Mouse (Mus musculus) forebrain, embryonic 11.5 days (tissue): ENCODE results near the gene Spock1. TPM values are rescaled to one million over a fixed set of nuclear protein-coding genes. Genes with fewer than 3 reads are reported as not detected.

Source experiments
- ATAC-seq: fragments of 200-750 bp; cut with Nextera tagmentation; replicated peaks from 2 replicates; pipeline ENCODE4 v1.8.0; 2017; ENCODE audit warnings: moderate TSS enrichment; ENCODE audit not compliant: low FRiP score
- DNase-seq: peaks from one replicate; pipeline ENCODE4 v3.0.0-alpha.2; 2017; ENCODE audit warnings: low spot score
- H3K27ac ChIP-seq: fragments of 300-500 bp; sonication (generic); 2 replicates; pipeline ENCODE4 v1.5.1; 2014; ENCODE audit warnings: low read depth, low read length
- H3K27me3 ChIP-seq: fragments of 300-500 bp; sonication (generic); 2 replicates; pipeline ENCODE4 v1.6.1; 2014; ENCODE audit warnings: mild to moderate bottlenecking, low read length, mixed read lengths; ENCODE audit not compliant: control insufficient read depth, insufficient read depth
- H3K36me3 ChIP-seq: fragments of 300-500 bp; sonication (generic); 2 replicates; pipeline ENCODE4 v1.6.1; 2014; ENCODE audit warnings: mild to moderate bottlenecking, low read length, moderate library complexity, mixed read lengths; ENCODE audit not compliant: control insufficient read depth, insufficient read depth
- H3K4me1 ChIP-seq: fragments of 300-500 bp; sonication (generic); replicated peaks from 2 replicates; pipeline ENCODE4 v1.6.1; 2014; ENCODE audit warnings: low read length, mixed read lengths; ENCODE audit not compliant: control insufficient read depth, insufficient read depth
- H3K4me2 ChIP-seq: fragments of 300-500 bp; sonication (generic); 2 replicates; pipeline ENCODE4 v1.6.1; 2014; ENCODE audit warnings: low read depth, mild to moderate bottlenecking, low read length, moderate library complexity, mixed read lengths; ENCODE audit not compliant: severe bottlenecking
- H3K4me3 ChIP-seq: fragments of 300-500 bp; sonication (generic); 2 replicates; pipeline ENCODE4 v1.5.1; 2014; ENCODE audit warnings: low read depth, low read length
- H3K9ac ChIP-seq: fragments of 300-500 bp; sonication (generic); 2 replicates; pipeline ENCODE4 v1.6.1; 2014; ENCODE audit warnings: low read length
- H3K9me3 ChIP-seq: fragments of 300-500 bp; sonication (generic); 2 replicates; pipeline ENCODE4 v1.6.1; 2016; ENCODE audit warnings: low read length, mixed read lengths; ENCODE audit not compliant: control insufficient read depth
- WGBS: fragments of 180-500 bp; shearing (Covaris S2); extraction: QIAGEN DNeasy Blood & Tissue Kit; methylation state at CpG from one replicate; pipeline ENCODE4 v1.1.7; 2014; 5-methylcytosine and 5-hydroxymethylcytosine counted together
- polyA plus RNA-seq: library from polyadenylated mRNA; unstranded; fragments of >200 nt; fragmentation: Nextera tagmentation; extraction: Ambion mirVana; gene quantifications from 2 replicates; pipeline ENCODE4 v1.2.1, GENCODE M21; 2014

The Spock1 gene
- 3.4 and 4.0 TPM in 2 replicates for polyA plus RNA-seq

DNA sequence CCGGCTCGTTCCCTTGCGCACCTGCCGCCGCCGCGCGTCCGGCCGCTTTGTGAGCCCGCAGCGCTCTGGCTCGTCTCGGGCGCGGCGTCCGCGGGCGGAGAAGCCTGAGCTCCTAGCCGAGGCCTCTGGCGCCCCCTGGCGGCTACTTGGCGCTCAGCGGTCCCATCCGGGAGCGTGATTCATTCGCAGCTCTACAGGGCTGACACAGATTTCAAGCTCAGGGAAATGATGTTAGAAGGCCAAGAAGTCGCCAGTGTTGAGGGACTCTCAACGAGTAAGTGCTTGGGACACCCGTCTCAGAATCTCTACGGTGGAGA lies at the start of gene Spock1:
Gene Spock1 (minus strand): TSS at position 67 of the 317 bp plus-strand sequence.
- no peak within 1 kb of the TSS for H3K27ac ChIP-seq

DNA sequence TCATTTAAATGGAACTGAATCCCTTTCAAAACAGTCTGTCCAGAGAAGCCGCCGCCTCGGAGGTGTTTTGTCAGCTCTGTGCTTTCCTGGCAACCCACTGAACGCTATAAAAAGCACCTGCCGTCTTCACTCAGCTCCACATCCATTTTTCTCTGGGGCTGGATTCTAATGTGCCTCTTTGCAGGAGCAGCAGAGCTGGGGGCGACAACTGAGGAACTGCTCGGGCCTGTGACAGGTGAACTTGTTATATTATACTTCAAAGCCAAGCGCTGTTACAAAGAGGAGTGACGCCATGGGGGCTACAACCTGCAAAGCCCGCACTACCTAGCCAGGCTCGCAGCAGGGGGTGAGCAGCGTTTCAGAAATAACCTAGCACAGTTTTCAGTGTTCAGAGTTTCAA lies 42.0 kb upstream of the Spock1 start:
- H3K9me3 ChIP-seq: no peaks in the 10 kb centered on the region
- ATAC-seq (no peak), DNase-seq (no peak)
- no peak overlapping the region for H3K4me2 ChIP-seq
- no peaks in the 10 kb centered on the region for H3K4me1 ChIP-seq
- 88% methylated on average over 12 of the region's 12 CpGs for WGBS
- H3K4me3 ChIP-seq: no peak overlapping the region
- no peak overlapping the region for H3K27ac ChIP-seq
- no peaks in the 10 kb centered on the region for H3K36me3 ChIP-seq
- H3K27me3 ChIP-seq: no peaks in the 10 kb centered on the region
- H3K9ac ChIP-seq: no peak overlapping the region

More for the DNA sequence above, at the start of gene Spock1:
- peak; percentile 66; the same call in 1 of the 2 replicates for ATAC-seq
- peak; percentile 95 for DNase-seq
- H3K9ac ChIP-seq: peak within 1 kb of the TSS; percentile 51
- H3K27me3 ChIP-seq: peaks cover 18% of the 10 kb centered on the region
- H3K9me3 ChIP-seq: no peaks in the 10 kb centered on the region
- peak within 1 kb of the TSS; percentile 46 for H3K4me3 ChIP-seq
- no peaks in the 10 kb centered on the region for H3K36me3 ChIP-seq
- peak within 1 kb of the TSS; percentile 94 for H3K4me2 ChIP-seq
- under 1% methylated on average over 32 of the region's 32 CpGs for WGBS
- peaks cover 6% of the 10 kb centered on the region; the same call in 1 of the 2 replicates for H3K4me1 ChIP-seq

DNA sequence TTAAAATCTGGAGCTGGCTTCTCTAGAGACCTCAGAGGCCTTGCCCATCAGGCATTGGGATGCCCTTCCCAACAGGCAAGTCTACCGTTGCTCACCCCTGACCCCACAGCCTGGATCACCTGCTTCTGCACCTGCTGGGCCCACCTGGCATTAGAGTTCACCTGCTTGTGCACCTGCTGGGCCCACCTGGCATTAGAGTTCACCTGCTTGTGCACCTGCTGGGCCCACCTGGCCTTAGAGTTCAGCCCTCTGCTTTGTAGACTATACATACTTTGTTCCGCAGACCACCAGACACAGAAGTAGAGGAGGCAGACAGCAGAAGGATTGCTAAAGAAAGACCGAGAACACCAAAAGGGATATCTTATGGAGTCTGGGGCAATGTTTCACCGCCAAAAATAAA lies 41.4 kb upstream of the Spock1 start:
- Histone ChIP-seq H3K27ac (no peak overlapping the region), H3K4me1 (no peaks in the 10 kb centered on the region), H3K9ac (no peak overlapping the region), H3K9me3 (no peaks in the 10 kb centered on the region), H3K4me3 (no peak overlapping the region), H3K36me3 (no peaks in the 10 kb centered on the region), H3K27me3 (no peaks in the 10 kb centered on the region), H3K4me2 (no peak overlapping the region)
- WGBS: 93% methylated on average over 4 of the region's 4 CpGs
- no peak for DNase-seq
- ATAC-seq: no peak

DNA sequence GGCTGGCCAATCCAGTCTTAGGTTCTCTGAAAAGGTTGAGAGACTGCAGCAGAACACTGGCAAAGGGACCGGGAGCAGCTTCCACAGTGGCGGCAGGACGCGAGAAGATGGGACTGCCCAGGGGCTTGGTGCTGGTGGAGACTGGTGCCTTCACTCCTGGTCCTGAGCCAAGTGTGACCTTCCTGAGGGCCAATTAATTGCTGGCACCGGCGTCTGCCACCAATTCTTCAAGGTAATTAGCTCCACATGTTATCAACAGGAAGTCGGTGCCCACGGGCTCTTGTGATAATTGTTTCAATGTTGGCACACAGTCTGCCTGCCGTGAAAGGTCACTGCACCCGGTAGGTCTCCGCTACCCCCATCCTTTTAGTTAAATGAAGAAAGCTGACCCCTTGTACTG lies 37.1 kb upstream of the Spock1 start:
- H3K27ac ChIP-seq: no peak overlapping the region
- H3K4me3 ChIP-seq: no peak overlapping the region
- H3K4me1 ChIP-seq: no peaks in the 10 kb centered on the region
- DNase-seq (no peak), ATAC-seq (no peak)
- H3K4me2 ChIP-seq: no peak overlapping the region
- no peaks in the 10 kb centered on the region for H3K27me3 ChIP-seq
- no peaks in the 10 kb centered on the region for H3K9me3 ChIP-seq
- no peaks in the 10 kb centered on the region for H3K36me3 ChIP-seq
- 67% methylated on average over 11 of the region's 11 CpGs for WGBS
- H3K9ac ChIP-seq: no peak overlapping the region

DNA sequence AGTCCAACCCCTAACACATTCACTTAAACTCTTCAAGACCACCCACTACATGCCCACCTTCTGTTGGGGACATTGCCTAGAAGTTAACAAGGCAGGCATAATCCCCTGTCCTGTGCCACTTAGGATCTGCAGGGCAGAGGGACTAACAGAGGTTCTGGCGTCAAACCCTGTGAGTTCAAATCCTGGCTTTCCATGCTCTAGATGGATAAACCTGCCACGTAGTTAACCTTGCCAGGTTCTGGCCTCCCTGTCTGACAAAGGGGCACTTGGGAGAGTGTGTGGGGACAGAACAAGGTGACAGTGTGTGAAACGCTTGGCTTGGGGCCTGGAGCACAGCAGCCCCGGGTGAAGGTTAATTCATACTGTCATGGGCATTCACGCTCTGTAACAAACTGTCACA lies 36.3 kb upstream of the Spock1 start:
- Histone ChIP-seq H3K4me3 (no peak overlapping the region), H3K4me1 (no peaks in the 10 kb centered on the region), H3K4me2 (no peak overlapping the region), H3K27me3 (no peaks in the 10 kb centered on the region), H3K9ac (no peak overlapping the region), H3K36me3 (no peaks in the 10 kb centered on the region), H3K9me3 (no peaks in the 10 kb centered on the region), H3K27ac (no peak overlapping the region)
- no peak for DNase-seq
- WGBS: 84% methylated on average over 5 of the region's 5 CpGs
- no peak for ATAC-seq

DNA sequence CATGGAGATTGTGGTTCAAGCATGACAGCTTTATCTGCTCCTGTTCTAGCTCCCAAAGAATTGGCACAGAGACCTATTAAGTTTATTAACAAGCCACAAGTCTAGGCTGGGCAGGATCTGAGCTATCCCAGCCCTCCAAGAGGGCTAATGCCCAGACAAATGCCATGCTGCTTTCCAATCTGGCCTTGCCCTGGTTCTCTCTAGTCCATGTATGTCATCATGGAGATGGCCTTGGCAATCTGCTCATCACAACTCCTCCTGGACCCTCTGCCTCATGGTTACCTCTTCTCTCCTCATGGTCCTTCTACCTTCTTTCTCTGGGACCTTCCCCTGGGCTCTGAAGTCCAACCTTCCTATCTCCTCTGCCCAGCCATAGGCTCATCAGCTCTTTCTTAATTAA lies 35.8 kb upstream of the Spock1 start:
- no peaks in the 10 kb centered on the region for H3K27me3 ChIP-seq
- no peaks in the 10 kb centered on the region for H3K9me3 ChIP-seq
- H3K9ac ChIP-seq: no peak overlapping the region
- ATAC-seq (no peak), DNase-seq (no peak)
- H3K4me2 ChIP-seq: no peak overlapping the region
- H3K27ac ChIP-seq: no peak overlapping the region
- no peak overlapping the region for H3K4me3 ChIP-seq
- no peaks in the 10 kb centered on the region for H3K36me3 ChIP-seq
- H3K4me1 ChIP-seq: no peaks in the 10 kb centered on the region

DNA sequence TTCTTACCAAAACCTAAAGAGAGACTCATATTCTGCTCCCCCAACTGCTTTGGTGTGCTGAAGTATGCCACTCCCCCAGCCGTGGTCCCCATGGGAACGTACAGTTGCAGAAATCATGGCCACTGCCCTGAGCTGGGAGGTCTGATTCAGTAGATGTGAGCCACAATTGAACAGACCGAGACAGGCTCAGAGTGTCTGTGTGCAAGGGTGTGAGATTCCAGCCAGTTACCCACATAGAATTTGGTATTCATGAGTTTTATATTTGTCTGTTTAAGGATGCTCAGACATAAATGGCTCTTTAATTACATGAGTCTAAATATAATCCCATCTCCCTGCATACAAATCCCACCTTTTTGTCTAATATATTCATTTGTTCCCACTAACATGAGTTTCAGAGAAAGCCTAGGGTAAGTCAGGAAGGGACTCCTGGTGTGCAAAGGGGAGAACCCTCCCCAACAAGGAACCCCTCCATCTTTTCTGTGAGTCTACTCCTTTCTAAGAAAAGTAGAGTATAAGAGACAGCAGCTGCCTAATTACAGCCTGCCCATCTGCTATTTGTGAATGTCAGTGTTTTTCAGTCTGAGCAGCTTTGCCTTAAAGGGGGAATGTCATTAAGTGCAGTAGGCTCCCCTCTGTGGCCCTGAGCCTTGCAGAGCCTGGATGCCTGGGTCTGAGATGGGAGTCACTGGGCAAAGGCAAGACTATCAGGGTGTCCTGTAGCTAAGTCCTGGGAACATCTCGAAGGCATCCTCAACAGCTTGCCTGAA lies 29.5 kb upstream of the Spock1 start:
- Histone ChIP-seq H3K27me3 (no peaks in the 10 kb centered on the region), H3K4me1 (0 out of 2 replicates have a peak, but pooled peaks cover 1% of the 10 kb centered on the region), H3K27ac (no peak overlapping the region), H3K4me3 (no peak overlapping the region), H3K9ac (no peak overlapping the region), H3K36me3 (no peaks in the 10 kb centered on the region), H3K4me2 (no peak overlapping the region), H3K9me3 (no peaks in the 10 kb centered on the region)
- WGBS: 83% methylated on average over 4 of the region's 4 CpGs
- DNase-seq (no peak), ATAC-seq (no peak)

DNA sequence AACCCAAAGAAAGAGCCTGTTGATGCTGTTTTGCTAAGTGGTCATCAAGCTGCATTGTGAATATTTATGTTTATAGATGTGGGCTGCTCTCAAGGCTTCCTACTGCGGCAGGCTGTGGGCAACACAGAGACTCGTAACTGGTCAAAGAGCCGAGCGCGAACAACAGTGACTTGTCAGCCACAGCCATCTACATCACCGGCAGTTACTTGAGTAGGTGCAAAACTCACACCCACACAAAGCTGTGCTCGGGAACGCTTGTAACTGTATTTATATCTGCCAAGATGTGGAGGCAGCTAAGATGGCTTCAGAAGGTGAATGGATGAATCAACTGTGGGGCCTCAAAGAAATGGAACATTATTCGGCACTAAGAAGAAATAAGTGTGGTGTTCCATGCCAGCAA lies 23.9 kb upstream of the Spock1 start:
- peaks cover 4% of the 10 kb centered on the region; the same call in 1 of the 2 replicates for H3K4me1 ChIP-seq
- WGBS: 96% methylated on average over 9 of the region's 9 CpGs
- ATAC-seq: no peak
- no peak overlapping the region for H3K9ac ChIP-seq
- no peak overlapping the region for H3K27ac ChIP-seq
- no peaks in the 10 kb centered on the region for H3K9me3 ChIP-seq
- no peak overlapping the region for H3K4me2 ChIP-seq
- H3K4me3 ChIP-seq: no peak overlapping the region
- no peaks in the 10 kb centered on the region for H3K36me3 ChIP-seq
- H3K27me3 ChIP-seq: no peaks in the 10 kb centered on the region
- no peak for DNase-seq

DNA sequence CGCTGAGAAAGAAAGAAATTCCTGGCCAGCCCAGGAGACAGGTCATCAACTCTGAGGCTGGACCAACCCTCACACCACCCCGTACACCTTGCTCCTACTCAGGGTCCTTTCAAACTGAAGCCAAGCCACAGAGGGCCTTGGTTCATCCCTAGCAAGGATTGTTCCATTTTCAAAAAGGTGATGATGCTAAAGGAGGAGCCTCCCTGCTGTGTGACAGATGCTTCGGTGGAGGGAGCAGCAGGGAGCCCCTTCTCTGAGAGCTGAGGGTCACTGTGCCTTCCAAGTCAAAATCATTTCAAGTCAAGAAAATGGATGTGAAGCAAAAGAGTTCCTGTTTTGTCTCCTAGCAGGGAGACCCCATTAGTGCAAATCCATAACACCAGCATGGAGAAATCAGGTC lies 23.2 kb upstream of the Spock1 start:
- Histone ChIP-seq H3K9me3 (no peaks in the 10 kb centered on the region), H3K4me2 (no peak overlapping the region), H3K27me3 (no peaks in the 10 kb centered on the region), H3K36me3 (no peaks in the 10 kb centered on the region), H3K27ac (no peak overlapping the region), H3K9ac (no peak overlapping the region), H3K4me3 (no peak overlapping the region), H3K4me1 (peaks cover 4% of the 10 kb centered on the region; the same call in 1 of the 2 replicates)
- WGBS: 52% methylated on average over 3 of the region's 3 CpGs
- ATAC-seq (no peak), DNase-seq (no peak)
